ENCODE assay signal across 8 mouse cellular contexts in the genomic region with DNA sequence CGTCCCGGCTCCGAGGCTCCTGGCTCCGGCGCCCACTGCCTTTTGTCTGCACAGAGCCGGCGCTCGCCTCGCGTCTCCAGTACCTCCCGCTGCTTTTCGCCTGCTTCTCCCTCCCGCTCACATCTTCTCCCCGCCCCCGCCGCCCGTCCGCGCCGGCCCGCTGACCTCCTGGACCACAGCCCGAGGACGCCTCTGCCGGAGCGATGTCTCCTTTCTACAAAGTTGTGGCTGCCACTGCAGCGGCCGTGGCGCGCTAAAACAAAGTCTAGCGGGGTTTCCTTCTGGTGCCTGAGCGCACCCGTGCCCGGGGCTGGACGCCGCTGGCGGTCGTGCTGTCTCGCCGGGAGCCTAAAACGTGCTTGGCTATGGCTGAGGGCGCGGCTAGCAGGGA. TPM values are rescaled to one million over a fixed set of nuclear protein-coding genes. Genes with fewer than 3 reads are reported as not detected.
DNase-seq lines count a peak whose midpoint lies in the region; ATAC-seq and TF ChIP-seq lines count a peak whose summit lies in the region.

No protein-coding gene starts in this region.

- peak overlapping the region; percentile 86 for H3K4me3 ChIP-seq in thymus, adult 2 months (ENCODE audit: control insufficient read depth, insufficient read depth, low read length)
- peak overlapping the region; percentile 71 for H3K4me3 ChIP-seq in embryonic facial prominence, embryonic 14.5 days (ENCODE audit: low read depth, low read length)
- H3K4me3 ChIP-seq in heart, embryonic 14.5 days (ENCODE audit: control insufficient read depth in 1 of 2, insufficient read depth in 1 of 2, low read depth in 1 of 2, low read length in 2 of 2): peak overlapping the region; percentile 77 to 82
- peak overlapping the region; percentile 81 for H3K4me3 ChIP-seq in kidney, embryonic 16.5 days (ENCODE audit: low read length)
- H3K4me3 ChIP-seq in lung, embryonic 14.5 days (ENCODE audit: low read depth, low read length): peak overlapping the region; percentile 60

- TF ChIP-seq POLR2A in thymus, adult 2 months (IDR thresholded peaks at IDR 0.05; ENCODE audit: control insufficient read depth, extremely low read depth, insufficient read depth, low read length, poor library complexity): no peak

- H3K4me1 ChIP-seq in thymus, adult 2 months (replicated peaks; ENCODE audit: control insufficient read depth, insufficient read depth, low read length): peaks cover 8% of the 10 kb centered on the region
- H3K4me1 ChIP-seq in embryonic facial prominence, embryonic 14.5 days (ENCODE audit: control insufficient read depth, insufficient read depth, low read length): no peaks in the 10 kb centered on the region
- peaks cover 6 to 7% of the 10 kb centered on the region in 2 experiments; a peak in 3 of 4 replicates for H3K4me1 ChIP-seq in heart, embryonic 14.5 days (ENCODE audit: control insufficient read depth in 2 of 2, insufficient read depth in 2 of 2, low read length in 2 of 2)
- peaks cover 12% of the 10 kb centered on the region for H3K4me1 ChIP-seq in kidney, embryonic 16.5 days (ENCODE audit: insufficient read depth, low read length)
- no peaks in the 10 kb centered on the region for H3K4me1 ChIP-seq in lung, embryonic 14.5 days (ENCODE audit: insufficient read depth)

- WGBS in thymus, adult 2 months: 1% methylated on average over 40 of the region's 42 CpGs
- WGBS in embryonic facial prominence, embryonic 14.5 days: under 1% methylated on average over 21 of the region's 42 CpGs
- WGBS in heart, embryonic 14.5 days: under 1% methylated on average over 33 of the region's 42 CpGs
- WGBS in kidney, embryonic 16.5 days: under 1% methylated on average over 37 of the region's 42 CpGs
- WGBS in lung, embryonic 14.5 days: under 1% methylated on average over 42 of the region's 42 CpGs

- no peak overlapping the region for H3K27ac ChIP-seq in thymus, adult 2 months (ENCODE audit: control insufficient read depth, insufficient read depth, low read length)
- H3K27ac ChIP-seq in embryonic facial prominence, embryonic 14.5 days (replicated peaks; ENCODE audit: low read depth, low read length): peak overlapping the region; percentile 61
- H3K27ac ChIP-seq in heart, embryonic 14.5 days (replicated peaks in 1 of 2; ENCODE audit: control insufficient read depth in 1 of 2, insufficient read depth in 1 of 2, low read depth in 2 of 2, low read length in 2 of 2): peak overlapping the region in 1 of 2 experiments; percentile 28; a peak in 1 of 4 replicates
- H3K27ac ChIP-seq in kidney, embryonic 16.5 days (ENCODE audit: low read length): peak overlapping the region; percentile 43
- H3K27ac ChIP-seq in lung, embryonic 14.5 days (ENCODE audit: low read depth): peak overlapping the region; percentile 63

- peak overlapping the region; percentile 67 for H3K9ac ChIP-seq in embryonic facial prominence, embryonic 14.5 days (ENCODE audit: low read depth, low read length)
- peak overlapping the region; percentile 73 for H3K9ac ChIP-seq in heart, embryonic 14.5 days (ENCODE audit: low read length)
- peak overlapping the region; percentile 71 for H3K9ac ChIP-seq in kidney, embryonic 16.5 days (replicated peaks; ENCODE audit: low read length)
- peak overlapping the region; percentile 62 for H3K9ac ChIP-seq in lung, embryonic 14.5 days

- peak overlapping the region; percentile 100 for H3K4me2 ChIP-seq in embryonic facial prominence, embryonic 14.5 days (ENCODE audit: low read depth, low read length)
- H3K4me2 ChIP-seq in heart, embryonic 14.5 days (ENCODE audit: low read length): peak overlapping the region; percentile 99
- peak overlapping the region; percentile 76 for H3K4me2 ChIP-seq in kidney, embryonic 16.5 days (replicated peaks; ENCODE audit: low read depth, low read length)
- peak overlapping the region; percentile 100 for H3K4me2 ChIP-seq in lung, embryonic 14.5 days

- peak; percentile 69 for ATAC-seq in embryonic facial prominence, embryonic 14.5 days (ENCODE audit: low read depth)
- ATAC-seq in heart, embryonic 14.5 days (ENCODE audit: insufficient number of reproducible peaks, insufficient read depth, low FRiP score, low read depth): peak; percentile 47
- peak; percentile 74 for ATAC-seq in kidney, embryonic 16.5 days (ENCODE audit: low FRiP score, low TSS enrichment)
- peak; percentile 75 for ATAC-seq in lung, embryonic 14.5 days (ENCODE audit: insufficient read depth)

- DNase-seq in thymus, adult 2 months: no peak
- no peak for DNase-seq in thymus, postnatal 36 days
- no peak for DNase-seq in embryonic facial prominence, embryonic 14.5 days (ENCODE audit: low spot score)
- DNase-seq in lung, embryonic 14.5 days: peak; percentile 72
- peak; percentile 68 for DNase-seq in ovary, postnatal 14 days (ENCODE audit: low spot score)
- DNase-seq in retina, postnatal 1 day: no peak

- H3K9me3 ChIP-seq in embryonic facial prominence, embryonic 14.5 days (ENCODE audit: control insufficient read depth, low read length): no peaks in the 10 kb centered on the region
- no peaks in the 10 kb centered on the region for H3K9me3 ChIP-seq in heart, embryonic 14.5 days (ENCODE audit: control insufficient read depth, low read length)
- no peaks in the 10 kb centered on the region; the same call in 1 of the 2 replicates for H3K9me3 ChIP-seq in kidney, embryonic 16.5 days (ENCODE audit: low read length)
- no peaks in the 10 kb centered on the region for H3K9me3 ChIP-seq in lung, embryonic 14.5 days (ENCODE audit: low read depth, low read length)

- TF ChIP-seq CTCF in thymus, adult 2 months (IDR thresholded peaks at IDR 0.05; ENCODE audit: borderline replicate concordance, control insufficient read depth, extremely low read depth, insufficient read depth, low read length, poor library complexity): 0 out of 2 replicates have a peak, but pooled peaks have one; percentile 4
- no peak for TF ChIP-seq CTCF in lung, embryonic 14.5 days (IDR thresholded peaks at IDR 0.05; ENCODE audit: low read depth)

- H3K36me3 ChIP-seq in thymus, adult 2 months (ENCODE audit: control insufficient read depth, insufficient read depth, low read length): no peaks in the 10 kb centered on the region
- H3K36me3 ChIP-seq in embryonic facial prominence, embryonic 14.5 days (ENCODE audit: control insufficient read depth, insufficient read depth, low read length): no peaks in the 10 kb centered on the region
- H3K36me3 ChIP-seq in heart, embryonic 14.5 days (ENCODE audit: control insufficient read depth, insufficient read depth, low read length): no peaks in the 10 kb centered on the region
- 0 out of 2 replicates have a peak, but pooled peaks cover 2% of the 10 kb centered on the region for H3K36me3 ChIP-seq in kidney, embryonic 16.5 days (ENCODE audit: insufficient read depth, low read length)
- H3K36me3 ChIP-seq in lung, embryonic 14.5 days (ENCODE audit: insufficient read depth): no peaks in the 10 kb centered on the region

- no peaks in the 10 kb centered on the region for H3K27me3 ChIP-seq in thymus, adult 2 months (ENCODE audit: control insufficient read depth, insufficient read depth, low read length)
- H3K27me3 ChIP-seq in embryonic facial prominence, embryonic 14.5 days (replicated peaks; ENCODE audit: control insufficient read depth, insufficient read depth, low read length): peaks cover 11% of the 10 kb centered on the region; the same call in 1 of the 2 replicates
- H3K27me3 ChIP-seq in heart, embryonic 14.5 days (ENCODE audit: control insufficient read depth, insufficient read depth, low read length): peaks cover 14% of the 10 kb centered on the region; the same call in 1 of the 2 replicates
- H3K27me3 ChIP-seq in kidney, embryonic 16.5 days (ENCODE audit: insufficient read depth, low read length): peaks cover 3% of the 10 kb centered on the region; the same call in 1 of the 2 replicates
- H3K27me3 ChIP-seq in lung, embryonic 14.5 days (ENCODE audit: insufficient read depth, low read length): peaks cover 3% of the 10 kb centered on the region; the same call in 1 of the 2 replicates

RNA-seq across cellular contexts. Expression of a gene that starts 0.3 kb away (rescaled TPM):
- polyA plus RNA-seq in thymus, adult 2 months (2012; rRNA removed): 2.7 and 3.8 TPM in 2 replicates
- polyA plus RNA-seq in embryonic facial prominence, embryonic 14.5 days (2014; fragmentation: Nextera tagmentation; extraction: Ambion mirVana): 2.4 TPM in 2 replicates
- 1.1 and 1.2 TPM in 2 replicates for polyA plus RNA-seq in heart, embryonic 14.5 days (2014; fragmentation: Nextera tagmentation; extraction: Ambion mirVana)
- polyA plus RNA-seq in kidney, embryonic 16.5 days (2015; fragmentation: Nextera tagmentation; extraction: Ambion mirVana): 3.9 and 4.5 TPM in 2 replicates
- polyA plus RNA-seq in lung, embryonic 14.5 days (2014; fragmentation: Nextera tagmentation; extraction: Ambion mirVana): 1.9 and 2.1 TPM in 2 replicates

RNA-seq across cellular contexts. Expression of a gene that starts 42.7 kb away (rescaled TPM):
- 0.82 and 1.3 TPM in 2 replicates for polyA plus RNA-seq in thymus, adult 2 months (2012; rRNA removed)
- 0.17 and 1.4 TPM in 2 replicates for polyA plus RNA-seq in embryonic facial prominence, embryonic 14.5 days (2014; fragmentation: Nextera tagmentation; extraction: Ambion mirVana)
- 0.39 and 0.80 TPM in 2 replicates for polyA plus RNA-seq in heart, embryonic 14.5 days (2014; fragmentation: Nextera tagmentation; extraction: Ambion mirVana)
- polyA plus RNA-seq in kidney, embryonic 16.5 days (2015; fragmentation: Nextera tagmentation; extraction: Ambion mirVana): 0.36 and 0.46 TPM in 2 replicates
- polyA plus RNA-seq in lung, embryonic 14.5 days (2014; fragmentation: Nextera tagmentation; extraction: Ambion mirVana): 0.32 TPM in 1 of 2 replicates, not detected in the other

Comparison
In these comparisons a context has a peak if more than half of its experiments do, and no peak if none do; other contexts are left out.
1. DNase-seq: peak in lung, embryonic 14.5 days (single experiment) and ovary, postnatal 14 days (single experiment); none in thymus, adult 2 months (single experiment), thymus, postnatal 36 days (0 of 2), embryonic facial prominence, embryonic 14.5 days (single experiment) and retina, postnatal 1 day (single experiment).
2. Peak in every context shown above with its lines, with median percentiles within 50 percentile points of each other: H3K4me3 ChIP-seq, ATAC-seq, H3K4me2 ChIP-seq and H3K9ac ChIP-seq.